Mouse (Mus musculus) forelimb bud, embryonic 11.5 days (tissue): Measurements from ENCODE around the gene Lnx2.

Experiments
- DNase-seq: peaks from one replicate; pipeline ENCODE4 v3.0.0-alpha.2; 2012; ENCODE audit warnings: low read depth, low spot score

The Lnx2 gene

DNA sequence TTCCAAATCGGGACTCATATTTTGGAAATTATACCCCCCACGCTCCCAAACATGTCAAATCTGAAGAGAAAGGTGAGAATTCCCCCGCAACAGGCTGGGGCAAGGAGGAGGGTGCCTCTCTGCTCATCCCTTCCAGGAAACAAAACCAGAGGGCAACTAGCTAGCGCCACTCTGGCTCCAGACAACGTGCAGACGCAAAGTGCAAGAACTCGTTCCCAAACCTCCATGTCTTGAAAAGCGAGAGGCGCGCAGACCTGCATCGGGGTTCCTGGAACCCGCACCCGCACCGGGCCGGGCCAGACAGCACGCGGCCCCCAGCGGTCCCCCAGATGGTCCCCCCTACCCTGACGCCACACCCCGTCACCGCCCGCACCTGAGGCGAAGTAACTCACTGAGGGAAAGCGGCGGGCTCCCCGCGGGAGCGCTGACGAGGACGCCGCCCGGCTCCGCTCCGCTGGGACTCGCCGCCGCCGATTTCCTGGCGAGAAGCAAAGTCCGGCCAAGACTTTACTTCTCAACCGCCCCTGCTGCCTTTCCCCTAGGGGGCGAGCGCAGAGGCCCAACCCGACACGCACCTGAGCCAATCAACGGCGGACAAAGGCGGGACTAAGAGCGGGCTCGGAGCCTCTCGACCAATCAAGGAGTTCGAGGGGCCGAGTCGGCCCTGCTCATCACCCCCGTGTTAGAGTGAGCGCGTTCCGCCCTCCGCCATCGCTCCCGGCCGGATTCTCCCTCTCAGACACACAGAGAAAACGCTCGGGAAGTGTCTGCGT, at the start of gene Lnx2:
TSS of gene Lnx2 (minus strand) at position 561 of the 773 bp plus-strand sequence.
- peak; percentile 98 for DNase-seq

DNA sequence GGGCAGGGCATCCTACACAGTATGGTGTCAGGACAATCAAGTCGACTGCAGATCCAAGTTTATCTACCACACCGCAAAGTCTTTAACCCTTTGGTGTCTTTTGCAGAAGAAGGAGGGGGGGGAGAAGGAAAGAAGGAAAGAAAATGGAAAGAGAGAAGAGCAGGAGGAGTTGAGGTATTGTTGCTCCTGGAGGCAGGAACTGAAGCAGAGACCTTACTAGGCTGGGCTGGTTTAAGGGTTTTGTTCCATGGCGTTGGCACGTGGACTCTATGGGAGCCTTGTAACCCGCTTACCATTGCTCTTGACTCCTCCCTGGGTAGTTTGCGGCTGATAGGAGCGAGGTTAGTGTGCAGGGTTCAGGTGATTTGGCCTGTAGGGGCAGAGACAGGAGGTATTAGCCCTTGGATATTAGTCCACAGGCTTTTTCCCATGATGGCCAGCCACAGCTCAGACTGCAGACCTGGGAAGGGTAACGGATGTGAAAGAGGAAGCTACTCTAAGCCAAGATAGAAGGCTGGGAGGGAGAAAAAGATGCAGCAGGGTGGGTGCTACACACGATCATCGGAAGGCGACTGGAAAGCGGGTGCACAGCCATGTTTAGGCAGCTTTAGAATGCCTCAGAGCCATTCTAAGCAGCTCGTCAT, 49.3 kb upstream of the Lnx2 start:
- no peak for DNase-seq

DNA sequence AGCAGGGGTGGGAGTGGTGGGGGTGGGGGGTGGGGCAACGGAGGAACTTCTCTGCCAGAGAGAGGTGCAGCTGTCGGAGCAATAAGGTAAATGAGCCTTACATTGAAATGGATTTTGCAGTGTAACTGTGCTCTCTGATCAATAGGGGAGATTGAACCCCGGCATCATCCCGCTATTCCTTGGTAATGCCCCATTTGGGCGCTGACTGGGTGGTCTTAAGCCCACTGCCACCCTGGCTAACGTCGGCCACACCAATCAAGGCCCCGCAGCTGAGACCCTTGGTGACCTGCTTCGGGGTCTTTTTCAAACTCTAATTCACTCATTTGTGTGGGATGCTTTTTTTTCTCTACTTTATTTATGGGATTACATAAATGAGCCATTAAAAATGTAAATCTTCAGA, 48.4 kb upstream of the Lnx2 start:
- no peak for DNase-seq

DNA sequence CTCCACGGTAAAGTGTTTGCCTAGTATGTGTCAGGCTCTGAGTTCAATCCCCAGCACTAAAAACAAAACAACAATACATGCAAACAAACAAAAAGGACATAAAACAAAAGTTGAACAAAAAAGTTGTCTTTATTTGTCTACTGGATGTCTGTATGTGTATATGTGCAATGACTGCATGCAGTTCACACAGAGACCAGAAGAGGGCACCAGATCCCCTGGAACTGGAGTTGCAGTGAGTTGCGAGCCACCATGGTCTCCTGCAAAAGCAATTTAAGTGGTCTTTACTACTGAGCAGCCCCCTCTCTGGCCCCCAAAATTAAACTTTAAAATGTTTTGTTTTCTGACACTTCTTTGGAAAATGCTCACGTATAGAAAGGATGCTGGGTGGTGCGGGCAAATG, 44.8 kb upstream of the Lnx2 start:
- DNase-seq: no peak

DNA sequence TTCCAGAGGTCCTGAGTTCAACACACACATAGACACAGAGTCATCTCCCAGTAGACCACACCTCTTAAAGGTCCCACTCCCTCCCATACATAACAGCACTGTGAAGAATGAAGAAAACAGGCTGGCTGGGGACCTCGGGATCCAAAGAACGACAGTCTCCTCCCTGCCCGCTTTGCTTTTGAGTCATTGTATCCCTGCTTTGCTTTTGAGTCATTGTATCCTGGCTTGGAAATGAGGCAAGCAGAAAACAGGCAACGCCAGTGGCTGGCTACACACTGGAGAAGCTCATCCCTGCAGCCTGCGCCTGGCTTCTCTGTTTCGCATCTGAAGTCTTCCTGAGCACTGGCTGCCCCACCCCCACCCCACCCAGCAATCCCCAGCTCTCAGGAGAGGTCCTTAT, 40.6 kb upstream of the Lnx2 start:
- DNase-seq: no peak

DNA sequence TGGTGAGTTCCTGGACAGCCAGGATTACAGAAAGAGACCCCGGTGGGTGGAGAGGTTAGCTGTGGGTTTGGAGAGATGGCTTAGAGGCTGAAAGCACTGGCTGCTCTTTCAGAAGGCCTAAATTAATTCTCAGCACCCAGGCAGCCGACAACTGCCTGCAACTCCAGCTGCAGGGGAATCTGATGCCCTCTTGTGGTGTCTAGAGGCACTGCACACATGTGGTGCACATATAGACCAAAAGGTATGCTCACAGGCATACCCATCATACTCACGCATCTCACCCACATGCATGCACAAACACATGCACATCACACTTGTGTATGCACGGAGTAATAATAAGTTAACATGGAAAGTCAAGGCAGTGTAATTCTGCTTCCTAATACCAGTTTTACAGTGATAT, 39.2 kb upstream of the Lnx2 start:
- DNase-seq: no peak

DNA sequence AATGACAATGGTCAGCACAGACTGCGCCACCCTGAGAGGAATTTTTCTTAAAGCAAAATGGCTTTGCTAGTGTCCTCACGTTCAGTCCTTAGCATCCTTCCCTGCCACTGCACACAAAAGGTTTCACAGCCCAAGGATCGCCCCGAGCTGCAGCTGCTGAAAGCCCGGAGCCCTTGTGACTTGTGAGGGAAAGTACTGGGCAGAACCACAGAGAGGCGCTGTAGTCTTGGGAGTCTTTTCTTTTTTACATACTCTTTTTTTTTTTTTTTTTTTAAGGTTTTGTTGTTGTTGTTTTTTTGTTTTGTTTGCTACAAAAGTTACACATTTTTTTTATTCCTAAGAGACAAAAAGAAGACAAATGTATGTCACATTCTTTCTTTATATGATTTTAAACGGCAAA, 38.4 kb upstream of the Lnx2 start:
- no peak for DNase-seq

DNA sequence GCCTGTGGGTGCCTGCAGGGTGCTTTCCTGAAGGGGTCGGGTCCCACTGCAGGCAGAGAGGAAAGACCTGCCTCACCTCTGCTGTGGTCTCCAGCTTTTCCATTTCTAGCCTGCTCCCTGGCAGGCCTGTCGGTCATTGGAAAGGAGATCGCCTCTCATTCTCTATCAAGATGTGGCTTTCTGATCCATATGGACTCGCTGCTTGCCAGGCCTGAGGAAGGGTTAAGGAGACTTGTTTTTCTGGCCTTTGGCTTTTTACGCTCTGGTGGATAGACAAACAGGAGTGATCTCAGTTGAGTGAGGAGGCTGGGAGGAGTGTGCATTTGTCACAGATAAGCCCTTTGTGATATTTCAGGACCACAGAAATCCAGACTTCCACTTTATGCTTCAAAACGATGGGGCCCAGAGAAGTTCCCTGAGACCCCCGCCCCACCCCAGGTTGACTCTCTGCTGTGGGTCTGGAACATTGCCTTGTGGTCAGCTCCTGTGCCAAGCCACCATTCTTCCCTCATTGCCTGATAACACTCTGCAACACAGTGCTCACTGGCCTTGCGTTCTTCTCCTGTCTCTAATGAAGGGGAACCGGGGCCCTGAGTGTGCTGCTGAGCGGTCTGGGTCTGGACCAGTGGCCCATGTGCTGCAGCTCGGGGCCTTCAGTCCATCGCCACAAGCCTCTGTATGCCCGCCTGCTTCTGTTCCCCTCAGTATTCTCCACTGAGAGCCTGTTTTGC, 32.6 kb upstream of the Lnx2 start:
- no peak for DNase-seq

DNA sequence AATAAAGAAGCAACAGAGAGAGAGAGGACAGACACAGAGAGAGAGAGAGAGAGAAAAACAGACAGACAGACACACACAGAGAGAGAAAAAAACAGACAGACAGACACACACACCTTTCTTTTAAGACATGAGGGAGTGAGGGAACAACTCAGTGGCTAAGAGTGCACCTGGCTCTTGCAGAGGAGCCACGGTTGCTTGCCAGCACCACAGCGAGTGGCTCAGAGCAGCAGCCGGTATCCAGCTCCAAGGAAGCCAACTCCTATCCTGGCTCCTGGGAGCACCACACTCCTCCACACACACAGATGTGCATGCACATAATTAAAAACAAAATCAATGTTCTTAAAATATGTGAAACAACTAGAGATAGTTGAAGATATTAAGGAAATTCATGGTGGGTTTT, 30.9 kb upstream of the Lnx2 start:
- DNase-seq: no peak

DNA sequence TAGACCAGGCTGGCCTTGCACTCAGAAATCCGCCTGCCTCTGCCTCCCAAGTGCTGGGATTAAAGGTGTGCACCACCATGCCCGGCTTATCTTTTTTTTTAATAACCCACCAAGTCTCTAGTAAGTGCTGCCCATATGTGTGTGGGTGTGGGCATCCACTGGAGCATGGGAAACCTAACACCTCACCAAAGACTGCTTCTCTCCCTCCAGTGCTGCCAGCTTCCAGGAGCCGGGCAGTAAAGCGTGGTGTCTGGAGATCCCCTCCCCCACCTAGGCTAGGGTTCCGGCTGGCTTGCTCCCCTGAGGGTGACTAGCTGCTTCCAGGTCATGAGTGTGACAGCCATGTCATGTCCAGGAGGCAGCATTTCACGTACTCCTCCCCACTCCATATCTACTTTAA, 25.9 kb upstream of the Lnx2 start:
- no peak for DNase-seq

DNA sequence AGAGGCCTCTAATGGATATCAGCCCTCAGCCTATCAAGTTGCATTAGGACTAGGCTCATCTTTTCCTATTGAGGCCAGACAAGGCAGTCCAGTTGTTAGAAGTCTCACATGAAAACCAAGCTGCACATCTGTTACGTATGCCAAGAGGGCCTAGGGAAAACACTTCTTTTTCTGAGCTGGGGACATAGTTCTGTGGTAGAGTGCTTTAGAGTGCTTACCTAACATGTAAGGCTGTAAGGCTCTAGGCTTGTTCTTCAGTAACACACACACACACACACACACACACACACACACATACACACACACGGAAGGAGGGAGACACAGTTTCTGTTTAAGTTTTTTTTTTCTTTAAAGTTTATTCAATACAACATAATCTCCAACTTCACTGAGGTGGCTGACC, 23.8 kb upstream of the Lnx2 start:
- no peak for DNase-seq

DNA sequence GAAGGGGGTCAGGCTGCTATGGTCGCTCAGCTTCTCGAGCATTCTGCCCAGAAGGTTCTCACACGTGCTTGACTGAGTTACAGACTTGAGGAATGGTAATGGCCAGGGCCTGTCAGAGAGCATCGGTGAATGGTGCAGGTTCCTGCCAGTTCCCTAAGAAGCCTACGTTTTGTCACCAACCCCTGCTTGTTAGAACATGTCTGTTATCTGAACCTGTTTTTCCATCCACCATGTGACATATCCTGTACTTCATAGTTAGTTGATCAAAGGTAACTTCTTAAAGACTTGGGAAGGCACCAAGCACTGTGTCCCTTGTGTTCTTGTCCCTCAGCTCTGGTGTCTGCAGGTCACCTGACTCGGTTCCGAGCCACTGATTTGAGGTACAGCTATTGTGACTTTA, 22.3 kb upstream of the Lnx2 start:
- DNase-seq: no peak

DNA sequence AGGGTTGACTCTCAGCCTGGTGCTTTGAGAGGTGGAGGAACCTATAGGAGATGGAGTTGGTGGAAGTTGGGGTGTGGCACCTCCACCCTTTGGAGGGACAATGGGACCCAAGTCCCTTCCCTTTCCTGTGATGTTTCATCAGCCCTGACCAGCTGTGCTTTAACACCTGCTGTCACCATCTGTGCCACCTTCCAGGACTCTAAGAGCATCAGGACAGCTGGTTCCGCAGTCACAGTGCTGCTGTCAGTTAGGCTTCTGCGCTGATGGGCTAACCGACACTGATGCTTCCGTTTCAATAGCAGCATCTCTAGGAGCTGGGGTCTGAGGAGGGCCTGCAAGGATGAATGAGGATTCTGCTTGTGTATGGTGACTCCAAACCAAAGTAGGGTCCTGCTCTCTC, 20.2 kb upstream of the Lnx2 start:
- DNase-seq: no peak

DNA sequence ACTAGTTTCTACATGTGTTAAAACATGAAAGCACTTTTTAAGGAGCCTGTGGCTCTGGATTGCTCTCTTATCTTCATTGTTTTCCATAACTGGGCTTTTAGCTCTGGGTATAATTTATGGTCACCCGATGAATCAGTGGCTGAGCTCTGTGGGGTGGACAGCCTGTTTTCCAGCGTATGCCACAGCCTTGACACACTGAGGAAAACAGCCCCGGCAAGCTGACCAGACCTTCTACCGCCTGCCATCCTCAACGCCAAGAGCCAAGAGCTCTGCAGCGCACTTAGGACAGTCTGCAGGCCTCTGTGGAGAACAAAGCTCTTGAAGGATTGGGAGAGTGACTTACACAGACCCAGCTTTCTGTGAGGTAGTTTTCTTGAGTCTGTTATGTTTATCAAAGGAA, 17.9 kb upstream of the Lnx2 start:
- DNase-seq: no peak

DNA sequence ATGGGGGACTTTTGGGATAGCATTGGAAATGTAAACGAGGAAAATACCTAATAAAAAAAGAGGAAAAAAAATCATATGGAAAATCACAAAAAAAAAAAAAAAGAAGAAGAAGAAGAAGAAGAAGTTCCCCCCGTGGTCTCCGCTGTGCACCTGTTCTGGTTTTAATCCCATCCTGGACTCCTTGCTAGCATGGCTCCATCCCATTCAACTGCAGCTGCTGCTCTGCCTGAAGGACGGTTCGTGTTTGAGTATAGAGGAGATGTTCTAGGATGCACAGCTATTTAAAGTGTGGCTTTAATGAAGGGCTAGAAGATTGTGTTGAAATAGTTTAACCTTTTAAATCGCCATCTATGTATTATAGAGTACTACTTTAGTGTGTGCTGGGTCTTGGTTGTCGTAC, 16.1 kb upstream of the Lnx2 start:
- DNase-seq: no peak

DNA sequence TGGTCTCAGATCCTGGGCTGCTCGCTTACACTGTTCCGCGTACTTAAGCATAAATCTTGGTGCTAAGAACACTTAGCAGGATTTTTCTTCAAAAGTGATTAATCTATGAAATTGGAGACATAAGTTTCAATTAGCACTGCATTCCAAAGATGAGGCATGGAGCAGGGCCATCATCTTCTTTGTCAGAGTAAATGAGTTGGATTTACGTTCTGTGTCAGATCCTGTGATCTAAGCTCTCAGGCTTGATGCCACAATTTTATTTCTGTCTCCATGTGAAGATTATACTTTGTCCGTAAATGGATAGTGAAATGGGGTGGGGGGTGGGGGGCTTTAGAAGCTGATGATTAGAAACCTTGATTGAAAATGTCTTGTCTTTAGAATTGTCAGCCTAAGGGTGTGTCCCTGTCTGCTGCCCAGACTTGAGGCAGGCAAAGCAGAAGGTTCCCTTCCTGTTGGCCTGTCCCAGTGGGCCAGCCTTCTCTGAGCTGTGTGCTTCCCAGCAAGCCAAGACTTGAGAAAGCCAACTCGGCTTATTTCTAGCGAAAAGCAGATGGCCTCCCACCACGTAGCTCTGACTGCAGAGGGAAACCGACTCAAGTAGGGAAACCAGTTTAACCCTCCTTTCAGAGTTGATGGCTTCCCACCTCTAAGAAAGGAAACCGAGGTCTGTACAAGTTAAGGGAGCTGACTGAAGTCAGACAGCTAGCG, 14.0 kb upstream of the Lnx2 start:
- DNase-seq: no peak

DNA sequence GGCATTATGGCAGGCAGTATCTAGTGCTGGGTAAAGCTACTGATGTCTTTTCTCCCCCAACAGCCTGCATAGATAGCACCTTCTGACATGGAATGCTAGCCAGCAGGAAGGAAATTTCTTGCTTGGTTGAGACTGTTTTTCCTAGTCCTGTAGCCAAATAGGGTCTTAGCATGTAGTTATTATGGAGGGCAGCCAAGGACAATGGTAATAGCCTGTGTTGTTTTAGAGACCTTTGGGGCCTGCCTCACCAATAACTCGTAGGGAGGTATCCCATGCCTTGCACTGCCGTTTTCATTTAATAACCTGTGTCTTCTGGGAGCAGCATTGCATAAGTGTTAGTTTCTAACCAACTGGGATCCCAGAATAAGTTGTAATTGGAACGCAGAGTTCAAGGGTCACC, 13.4 kb upstream of the Lnx2 start:
- no peak for DNase-seq

DNA sequence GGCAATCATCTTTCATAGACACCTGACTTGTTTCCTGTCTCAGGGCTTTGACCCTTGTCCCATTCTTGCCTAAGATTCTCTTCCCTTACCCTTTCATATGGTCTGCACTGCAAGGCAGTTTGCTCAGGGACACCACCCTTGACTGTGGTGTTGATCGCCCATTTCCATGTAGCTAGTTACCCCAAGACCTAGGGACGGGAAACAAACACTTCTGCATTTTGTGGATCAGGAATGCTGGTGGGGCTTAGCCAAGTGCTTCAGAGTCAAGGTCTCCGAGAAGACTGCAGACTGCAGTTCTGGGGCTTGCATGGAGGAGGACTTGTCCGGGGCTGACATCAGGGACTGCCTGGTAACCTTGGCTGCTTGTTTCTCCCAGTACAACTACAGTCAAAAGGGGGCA, 10.4 kb upstream of the Lnx2 start:
- DNase-seq: no peak

DNA sequence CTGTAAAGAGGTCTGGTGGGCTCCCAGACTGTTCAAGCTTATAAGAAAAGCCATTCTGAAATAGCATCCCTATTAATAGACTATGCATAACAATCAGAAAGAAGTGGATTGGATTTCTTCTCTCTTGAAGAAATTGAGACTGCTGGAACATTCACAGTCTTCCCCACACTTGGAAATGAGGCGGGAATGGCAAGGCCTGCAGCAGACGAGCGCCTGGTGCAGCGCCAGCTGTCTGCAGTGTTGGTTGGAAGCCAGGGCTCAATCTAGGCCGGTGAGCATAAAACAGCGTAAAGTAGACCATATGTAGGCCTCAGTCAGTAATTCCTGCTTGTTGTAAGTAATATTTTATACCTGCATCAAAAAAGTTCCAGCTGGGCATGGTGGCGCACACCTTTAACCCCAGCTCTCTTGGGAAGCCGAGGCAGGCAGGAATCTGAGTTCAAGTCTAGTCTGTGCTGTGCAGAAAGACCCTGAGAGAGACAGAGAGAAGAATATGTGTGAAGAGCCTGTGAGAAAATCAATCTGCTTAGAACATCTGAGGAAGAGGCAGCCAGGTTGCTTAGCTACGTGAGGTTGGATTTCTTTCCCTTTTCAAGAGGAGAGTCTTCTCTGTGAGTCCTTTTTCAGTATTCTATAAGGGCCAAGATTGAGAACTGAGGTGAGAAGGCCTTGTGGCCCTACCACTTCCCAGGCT, 9.0 kb upstream of the Lnx2 start:
- no peak for DNase-seq

DNA sequence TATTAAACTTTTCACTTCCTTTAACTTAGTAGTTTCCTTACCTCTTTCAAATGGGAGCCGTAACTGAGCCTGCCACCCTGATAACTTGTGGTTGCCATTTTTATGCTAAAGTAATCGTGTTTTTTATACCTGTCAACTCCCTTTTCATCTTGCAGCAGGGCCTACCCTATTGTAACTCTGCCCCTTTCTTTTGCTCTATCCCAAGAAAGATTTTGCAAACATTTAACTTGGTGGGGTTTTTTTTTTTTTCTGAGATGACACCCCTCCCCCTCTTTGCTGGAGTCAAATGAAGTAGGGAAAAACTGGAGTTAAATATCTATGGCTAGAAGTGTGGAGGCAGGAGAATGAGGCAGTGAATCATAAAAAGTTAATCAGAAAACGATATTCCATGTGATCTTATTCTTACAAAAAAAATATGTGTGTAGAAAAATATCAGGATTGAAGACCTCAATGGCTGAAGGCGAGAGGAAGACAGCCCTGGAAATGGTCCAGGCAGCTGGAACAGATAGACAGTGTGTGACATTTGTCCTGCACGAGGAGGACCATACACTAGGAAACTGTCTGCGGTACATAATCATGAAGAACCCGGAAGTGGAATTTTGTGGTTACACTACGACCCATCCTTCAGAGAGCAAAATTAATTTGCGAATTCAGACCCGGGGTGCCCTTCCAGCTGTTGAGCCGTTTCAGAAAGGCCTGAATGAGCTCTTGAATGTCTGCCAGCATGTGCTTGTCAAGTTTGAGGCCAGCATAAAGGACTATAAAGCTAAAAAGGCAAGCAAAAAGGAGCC, 1.9 kb upstream of the Lnx2 start:
- no peak for DNase-seq
